Mouse (Mus musculus): ENCODE measurements around the gene Gas1.

DNA sequence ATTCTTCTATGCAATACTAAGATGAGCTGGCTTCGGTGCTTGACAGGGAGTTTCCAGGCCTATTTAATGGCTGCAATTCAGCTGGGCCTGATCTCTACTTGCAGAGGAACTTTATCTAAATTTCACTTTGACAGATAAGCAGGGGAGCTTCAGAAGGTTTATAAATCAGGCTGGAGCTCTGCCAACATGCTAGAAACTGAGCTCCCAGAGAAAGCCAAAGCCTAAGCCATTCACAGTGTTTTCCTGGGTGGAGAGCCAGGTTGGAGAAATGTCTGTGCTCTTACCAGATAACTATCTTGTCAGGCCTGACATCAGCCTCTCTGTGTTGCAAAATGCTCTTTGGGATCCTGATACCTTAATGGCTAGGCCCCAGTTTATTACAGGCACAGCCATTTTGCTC, 48.6 kb upstream of the Gas1 start:
- TF ChIP-seq MAX (IDR thresholded peaks at IDR 0.05; ENCODE audit: low read depth) (no peak), POLR2A (IDR thresholded peaks at IDR 0.05; ENCODE audit: insufficient read length, low read depth) (no peak)

Data from myocyte (in vitro differentiated cells).